Mouse (Mus musculus): Measurements from ENCODE around the gene Acadsb.

The Acadsb gene

GRCm38 (mm10) chr7:131465735-131466134 is 55.3 kb downstream of the Acadsb start:
- no peak for DNase-seq (ENCODE audit: low read depth)

DNA sequence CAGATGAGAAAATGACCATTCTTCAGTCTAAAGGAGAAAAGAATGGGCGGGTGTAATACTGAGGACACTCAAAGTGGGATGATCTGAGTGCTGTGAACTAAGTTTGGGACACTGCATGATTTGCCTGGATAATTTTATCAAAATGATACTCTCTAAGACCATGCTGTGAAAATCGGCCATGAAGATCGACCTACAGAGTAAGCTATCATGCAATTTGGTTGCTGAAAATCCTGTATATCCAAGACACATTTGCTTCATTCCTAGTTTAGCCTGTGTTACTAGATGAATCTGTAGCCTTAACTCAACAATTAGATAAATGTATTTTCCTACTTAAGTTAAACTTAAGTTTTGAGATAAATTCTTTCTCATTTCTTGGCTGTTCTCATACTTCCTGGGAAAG is 56.9 kb downstream of the Acadsb start:
- DNase-seq (ENCODE audit: low read depth), result no peak

- DNase-seq (ENCODE audit: low read depth), result no peak
Measured at GRCm38 (mm10) chr7:131469506-131469905, 59.1 kb downstream of the Acadsb start.

GRCm38 (mm10) chr7:131471551-131471950 is 61.1 kb downstream of the Acadsb start:
- DNase-seq (ENCODE audit: low read depth), result no peak

DNA sequence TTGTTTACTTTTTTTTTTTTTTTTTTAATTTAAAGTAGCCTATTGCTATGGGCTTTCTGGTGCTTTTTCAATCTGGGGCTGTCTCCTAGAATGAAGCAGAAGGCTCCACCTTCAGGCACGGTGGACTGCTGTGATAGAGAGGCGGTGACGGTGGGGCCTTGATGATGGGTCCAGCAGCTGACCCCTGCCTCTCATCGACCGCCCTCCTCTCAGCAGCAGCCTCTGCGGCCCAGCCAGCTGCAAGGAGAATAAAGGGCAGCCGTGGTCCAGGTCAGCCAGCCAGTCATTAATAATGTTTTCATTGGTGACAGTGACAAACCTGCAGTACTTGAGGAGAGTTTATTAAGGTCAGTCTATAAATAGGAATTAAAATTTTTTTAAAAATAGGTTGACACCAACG is 66.7 kb downstream of the Acadsb start:
- DNase-seq (ENCODE audit: low read depth), result no peak

DNA sequence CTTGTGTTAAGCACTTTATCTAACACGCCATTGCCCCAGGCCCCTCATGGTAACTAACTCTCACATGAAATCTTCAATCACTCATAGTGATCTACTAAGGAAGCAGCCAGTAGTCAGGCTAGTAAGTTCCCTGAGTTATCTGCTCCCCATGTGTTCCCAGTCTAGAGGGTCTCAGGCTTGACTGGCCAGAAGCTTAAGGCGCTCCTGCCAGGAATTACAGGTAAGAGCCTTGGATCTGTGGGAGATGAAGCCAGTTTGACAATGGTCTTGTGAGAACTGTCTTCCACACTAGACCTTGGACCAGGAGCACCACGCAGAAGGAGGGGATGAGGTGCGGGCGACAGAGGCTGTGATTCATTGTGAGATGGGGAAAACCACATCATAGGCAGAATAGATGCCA is 68.0 kb downstream of the Acadsb start:
- DNase-seq (ENCODE audit: low read depth), result no peak

Data from fibroblast of lung, adult 2 months (primary cell).